Mouse (Mus musculus): ENCODE measurements around the gene Nrp1.

GRCm38 (mm10) chr8:128463162-128463561, 104.8 kb downstream of the Nrp1 start:
- TF ChIP-seq GATA1 (IDR thresholded peaks at IDR 0.05; ENCODE audit: borderline replicate concordance, low read length) (no peak), FLI1 (IDR thresholded peaks at IDR 0.05; ENCODE audit: low read length) (no peak)

All from megakaryocyte, embryonic 14.5 days (primary cell).